Mouse (Mus musculus) limb, embryonic 13.5 days (tissue): ENCODE measurements around the gene Hmgn1. TPM values are rescaled to one million over a fixed set of nuclear protein-coding genes. Genes with fewer than 3 reads are reported as not detected.
"Not testable (repeated sequence)": the region's sequence is repeated elsewhere in the genome, so short reads cannot be mapped to it uniquely, and the experiment has no call there.

Experiments used
- ATAC-seq: fragments of 200-750 bp; cut with Nextera tagmentation; 2 replicates; pipeline ENCODE4 v1.8.0; 2017; ENCODE audit warnings: low read depth, moderate number of reproducible peaks, moderate TSS enrichment; ENCODE audit not compliant: low FRiP score
- H3K27ac ChIP-seq: fragments of 300-500 bp; sonication (generic); 2 replicates; pipeline ENCODE4 v1.5.1; 2015; ENCODE audit warnings: inconsistent platforms, mild to moderate bottlenecking, moderate library complexity
- H3K27me3 ChIP-seq: fragments of 300-500 bp; sonication (generic); 2 replicates; pipeline ENCODE4 v1.6.1; 2015; ENCODE audit warnings: mild to moderate bottlenecking, inconsistent platforms
- H3K36me3 ChIP-seq: fragments of 300-500 bp; sonication (generic); 2 replicates; pipeline ENCODE4 v1.6.1; 2015; ENCODE audit warnings: inconsistent platforms, mild to moderate bottlenecking, moderate library complexity
- H3K4me1 ChIP-seq: fragments of 300-500 bp; sonication (generic); 2 replicates; pipeline ENCODE4 v1.6.1; 2015; ENCODE audit warnings: inconsistent platforms
- H3K4me2 ChIP-seq: fragments of 300-500 bp; sonication (generic); replicated peaks from 2 replicates; pipeline ENCODE4 v1.6.1; 2015; ENCODE audit warnings: inconsistent platforms, mild to moderate bottlenecking, moderate library complexity
- H3K4me3 ChIP-seq: fragments of 300-500 bp; sonication (generic); 2 replicates; pipeline ENCODE4 v1.5.1; 2015; ENCODE audit warnings: moderate library complexity, mild to moderate bottlenecking, inconsistent platforms
- H3K9ac ChIP-seq: fragments of 300-500 bp; sonication (generic); 2 replicates; pipeline ENCODE4 v1.6.1; 2015; ENCODE audit warnings: mild to moderate bottlenecking, inconsistent platforms
- H3K9me3 ChIP-seq: fragments of 300-500 bp; sonication (generic); 2 replicates; pipeline ENCODE4 v1.6.1; 2016; ENCODE audit warnings: inconsistent platforms
- WGBS: fragments of 180-500 bp; shearing (Covaris S2); methylation state at CpG from one replicate; pipeline ENCODE4 v1.1.7; 2015; 5-methylcytosine and 5-hydroxymethylcytosine counted together
- polyA plus RNA-seq: library from polyadenylated mRNA; unstranded; fragments of >200 nt; fragmentation: Nextera tagmentation; extraction: Ambion mirVana; gene quantifications from 2 replicates; pipeline ENCODE4 v1.2.1, GENCODE M21; 2015

Gene Hmgn1
- polyA plus RNA-seq, 1 experiment from 2014 or later = 813 TPM

DNA sequence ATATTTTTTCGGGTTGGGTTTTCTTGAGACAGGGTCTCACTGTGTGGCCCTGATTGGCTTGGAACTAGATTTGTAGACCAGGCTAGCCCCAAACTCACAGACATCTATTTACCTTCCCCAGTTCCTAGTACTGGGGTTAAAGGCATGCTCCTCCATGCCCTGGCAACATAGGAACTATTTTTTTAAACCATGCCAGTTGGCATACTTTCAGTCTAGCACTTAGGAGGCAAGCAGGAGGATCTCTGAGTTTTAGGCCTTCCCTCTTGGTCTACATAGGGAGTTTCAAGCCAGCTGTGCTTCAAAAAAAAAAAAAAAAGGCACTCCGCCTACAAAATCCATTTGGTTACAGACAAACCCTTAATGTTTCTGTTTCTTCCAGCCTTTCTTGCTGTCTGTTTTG is 26.9 kb upstream of the Hmgn1 start:
- no peak overlapping the region for H3K9ac ChIP-seq
- no peak overlapping the region for H3K27ac ChIP-seq
- no peaks in the 10 kb centered on the region for H3K9me3 ChIP-seq
- H3K27me3 ChIP-seq = no peaks in the 10 kb centered on the region
- no peak for ATAC-seq
- no peak overlapping the region for H3K4me2 ChIP-seq
- peaks cover 12% of the 10 kb centered on the region for H3K4me1 ChIP-seq
- no peak overlapping the region for H3K4me3 ChIP-seq
- H3K36me3 ChIP-seq = peaks cover 37% of the 10 kb centered on the region
- whole genome bisulfite sequencing = 93% methylated on average over 2 of the region's 2 CpGs

- no peak overlapping the region for H3K4me3 ChIP-seq
- no peaks in the 10 kb centered on the region for H3K27me3 ChIP-seq
- H3K9me3 ChIP-seq = no peaks in the 10 kb centered on the region
- WGBS = 20% methylated on average over 9 of the region's 9 CpGs
- H3K27ac ChIP-seq = no peak overlapping the region
- H3K36me3 ChIP-seq = peaks cover 31% of the 10 kb centered on the region
- peak; percentile 67; the same call in 1 of the 2 replicates for ATAC-seq
- H3K9ac ChIP-seq = no peak overlapping the region
- H3K4me1 ChIP-seq = peaks cover 7% of the 10 kb centered on the region
- H3K4me2 ChIP-seq = no peak overlapping the region
Observed at GRCm38 (mm10) chr16:96151551-96151950, 24.0 kb upstream of the Hmgn1 start.

DNA sequence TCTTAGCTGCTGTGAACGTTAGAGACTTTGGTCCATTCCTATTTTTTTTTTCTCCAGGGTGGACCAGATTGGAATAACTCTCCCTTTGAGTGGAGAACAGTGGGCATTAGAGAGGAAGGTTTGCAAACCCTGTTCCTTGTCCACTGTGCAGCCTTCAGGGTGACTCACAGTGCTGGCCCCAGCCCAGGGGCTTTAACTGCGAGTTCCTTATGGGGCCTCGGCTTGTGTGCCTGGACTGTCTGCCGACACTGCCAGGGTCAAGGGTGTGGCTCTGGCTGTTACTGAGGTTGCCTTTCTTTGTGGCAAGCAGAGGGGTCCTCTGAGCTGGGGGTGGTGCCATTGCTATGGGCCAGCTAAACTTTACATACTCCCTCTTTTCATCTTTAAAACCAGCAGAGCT is 23.5 kb upstream of the Hmgn1 start:
- no peaks in the 10 kb centered on the region for H3K27me3 ChIP-seq
- 71% methylated on average over 4 of the region's 4 CpGs for WGBS
- no peak for ATAC-seq
- H3K4me1 ChIP-seq = peaks cover 13% of the 10 kb centered on the region
- H3K27ac ChIP-seq = no peak overlapping the region
- H3K4me2 ChIP-seq = no peak overlapping the region
- peaks cover 29% of the 10 kb centered on the region for H3K36me3 ChIP-seq
- no peak overlapping the region for H3K4me3 ChIP-seq
- no peak overlapping the region for H3K9ac ChIP-seq
- no peaks in the 10 kb centered on the region for H3K9me3 ChIP-seq

DNA sequence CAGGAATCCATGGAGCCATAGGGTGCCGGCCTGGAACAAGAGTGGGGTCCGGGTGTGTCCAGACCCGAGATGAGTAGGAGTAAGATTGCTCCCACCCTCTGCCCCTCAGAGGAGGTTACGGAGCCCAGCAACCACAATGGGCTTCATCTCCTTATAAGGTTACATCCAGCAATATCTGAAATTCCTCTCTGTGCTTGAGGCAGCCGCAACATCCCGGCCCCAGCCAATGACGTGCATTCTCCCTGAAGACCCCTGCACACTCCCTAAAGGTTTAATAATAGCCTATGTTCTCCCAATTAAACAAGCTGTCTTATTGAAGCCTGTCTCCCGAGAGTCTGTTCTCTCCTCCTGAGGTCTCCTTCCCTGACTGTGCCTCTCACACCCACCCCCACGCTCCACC is 21.8 kb upstream of the Hmgn1 start:
- WGBS = 75% methylated on average over 9 of the region's 9 CpGs

GRCm38 (mm10) chr16:96148834-96149233 is 21.3 kb upstream of the Hmgn1 start:
- WGBS = 80% methylated on average over 6 of the region's 6 CpGs
- Histone ChIP-seq H3K4me2 (no peak overlapping the region), H3K4me3 (no peak overlapping the region), H3K36me3 (peaks cover 12% of the 10 kb centered on the region), H3K4me1 (peaks cover 16% of the 10 kb centered on the region), H3K9me3 (no peaks in the 10 kb centered on the region), H3K27me3 (no peaks in the 10 kb centered on the region), H3K27ac (no peak overlapping the region), H3K9ac (0 out of 2 replicates have a peak overlapping the region, but pooled peaks have one; percentile 19)
- ATAC-seq = no peak

More for the DNA sequence above, 21.8 kb upstream of the Hmgn1 start:
- Histone ChIP-seq H3K4me2 (no peak overlapping the region), H3K4me1 (peaks cover 16% of the 10 kb centered on the region), H3K9me3 (no peaks in the 10 kb centered on the region), H3K9ac (no peak overlapping the region), H3K36me3 (peaks cover 16% of the 10 kb centered on the region), H3K27ac (no peak overlapping the region), H3K27me3 (no peaks in the 10 kb centered on the region), H3K4me3 (no peak overlapping the region)
- no peak for ATAC-seq

DNA sequence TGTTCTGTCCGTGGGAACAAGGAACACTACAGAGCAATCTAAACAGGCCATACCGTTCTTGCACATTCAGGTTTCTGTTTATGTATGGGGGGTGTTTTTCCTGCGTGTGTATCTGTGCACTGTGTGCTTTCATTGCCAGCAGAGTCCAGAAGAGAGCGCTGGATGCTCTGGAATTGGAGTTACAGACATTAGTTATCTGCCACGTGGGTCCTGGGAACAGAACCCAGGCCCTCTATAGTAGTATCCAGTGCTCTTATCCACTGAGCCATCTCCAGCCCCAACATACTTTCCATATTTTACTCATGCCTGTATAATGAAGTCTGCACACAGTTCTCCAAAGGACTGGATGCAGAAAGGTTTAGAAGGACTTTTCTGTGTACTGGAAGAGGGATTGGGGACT is 18.3 kb upstream of the Hmgn1 start:
- Histone ChIP-seq H3K27me3 (no peaks in the 10 kb centered on the region), H3K4me1 (peaks cover 16% of the 10 kb centered on the region), H3K36me3 (no peaks in the 10 kb centered on the region), H3K4me2 (peak overlapping the region; percentile 86), H3K4me3 (peak overlapping the region; percentile 85), H3K9ac (peak overlapping the region; percentile 77), H3K27ac (no peak overlapping the region), H3K9me3 (peaks cover 4% of the 10 kb centered on the region; the same call in 1 of the 2 replicates)
- 2% methylated on average over 5 of the region's 5 CpGs for WGBS
- ATAC-seq = peak; percentile 1; the same call in 1 of the 2 replicates

DNA sequence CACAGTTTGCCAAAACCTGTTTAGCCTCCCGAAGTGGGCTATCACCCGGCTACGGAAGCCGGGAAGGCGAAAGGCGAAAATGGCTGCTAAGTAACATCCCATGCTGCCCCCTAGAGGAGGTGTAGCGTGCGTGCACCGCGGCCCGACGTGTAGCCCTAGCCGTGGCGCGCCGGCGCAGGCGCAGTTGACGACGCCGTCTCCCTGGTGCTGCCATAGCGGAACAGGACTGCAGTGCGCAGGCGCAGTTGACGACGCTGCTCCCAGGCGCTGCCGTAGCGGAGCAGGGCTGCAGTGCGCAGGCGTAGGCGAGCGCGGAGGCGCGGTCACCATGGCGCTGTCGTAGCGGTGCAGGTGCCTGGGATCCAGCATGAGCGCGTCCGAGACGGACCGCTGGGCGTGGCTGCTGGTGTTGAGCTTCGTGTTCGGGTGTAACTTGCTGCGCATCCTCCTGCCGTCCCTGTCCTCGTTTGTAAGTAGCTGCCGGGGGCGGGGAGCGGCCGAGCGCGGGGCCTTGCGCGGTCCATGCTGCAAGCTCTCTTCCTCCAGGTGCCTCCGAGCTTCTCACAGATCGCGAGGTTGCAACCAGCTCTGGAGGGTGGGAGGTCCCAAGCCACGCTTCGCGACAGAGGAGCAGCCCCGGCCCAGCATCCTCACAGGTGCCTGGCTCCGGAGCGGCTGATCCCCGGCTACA is 17.7 kb upstream of the Hmgn1 start, which contains the start of gene Wrb:
TSS of gene Wrb (plus strand) at position 298 of the 691 bp plus-strand sequence.
- no peaks in the 10 kb centered on the region for H3K36me3 ChIP-seq
- peak; percentile 96 for ATAC-seq
- H3K4me1 ChIP-seq = peaks cover 16% of the 10 kb centered on the region
- peak within 1 kb of the TSS; percentile 86 for H3K4me2 ChIP-seq
- H3K27ac ChIP-seq = no peak within 1 kb of the TSS
- H3K9me3 ChIP-seq = peaks cover 8% of the 10 kb centered on the region; the same call in 1 of the 2 replicates
- H3K9ac ChIP-seq = peak within 1 kb of the TSS; percentile 77
- H3K27me3 ChIP-seq = no peaks in the 10 kb centered on the region
- under 1% methylated on average over 68 of the region's 68 CpGs for WGBS
- H3K4me3 ChIP-seq = peak within 1 kb of the TSS; percentile 85

GRCm38 (mm10) chr16:96144748-96145109 is 17.2 kb upstream of the Hmgn1 start:
- peak; percentile 50; the same call in 1 of the 2 replicates for ATAC-seq

DNA sequence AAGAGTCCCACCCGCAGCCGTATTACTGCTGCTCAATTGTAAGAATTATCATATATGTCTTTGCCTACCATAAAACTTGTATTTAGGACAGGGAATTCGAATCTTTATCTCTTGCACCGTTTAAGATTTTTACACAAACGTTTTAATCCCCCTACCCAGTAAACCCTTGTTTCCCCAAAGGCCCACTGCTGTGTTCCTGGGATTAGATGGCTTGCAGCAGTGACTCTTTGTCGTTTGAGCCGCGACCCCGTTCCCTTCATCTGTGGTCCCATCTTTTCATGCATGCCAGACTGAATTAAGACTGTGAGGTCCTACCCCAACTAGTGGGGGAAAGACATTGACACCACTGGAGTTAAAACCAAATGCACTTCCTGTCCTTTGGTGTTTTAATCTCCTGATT is 937 bp upstream of the Hmgn1 start:
- peak overlapping the region; percentile 71 for H3K4me2 ChIP-seq
- no peaks in the 10 kb centered on the region for H3K9me3 ChIP-seq
- H3K4me1 ChIP-seq = peaks cover 30% of the 10 kb centered on the region
- no peaks in the 10 kb centered on the region for H3K27me3 ChIP-seq
- peaks cover 32% of the 10 kb centered on the region for H3K36me3 ChIP-seq
- no peak for ATAC-seq
- peak overlapping the region; percentile 73 for H3K9ac ChIP-seq
- H3K27ac ChIP-seq = peak overlapping the region; percentile 94
- 2% methylated on average over 9 of the region's 9 CpGs for WGBS
- H3K4me3 ChIP-seq = peak overlapping the region; percentile 97

More at GRCm38 (mm10) chr16:96144748-96145109, 17.2 kb upstream of the Hmgn1 start:
- H3K36me3 ChIP-seq, H3K9me3 ChIP-seq, H3K27ac ChIP-seq, H3K27me3 ChIP-seq, H3K4me2 ChIP-seq, H3K9ac ChIP-seq: not testable (repeated sequence)
- peaks cover 16% of the 10 kb centered on the region for H3K4me1 ChIP-seq
- 27% methylated on average over 6 of the region's 6 CpGs for WGBS
- peak overlapping the region; percentile 85 for H3K4me3 ChIP-seq

DNA sequence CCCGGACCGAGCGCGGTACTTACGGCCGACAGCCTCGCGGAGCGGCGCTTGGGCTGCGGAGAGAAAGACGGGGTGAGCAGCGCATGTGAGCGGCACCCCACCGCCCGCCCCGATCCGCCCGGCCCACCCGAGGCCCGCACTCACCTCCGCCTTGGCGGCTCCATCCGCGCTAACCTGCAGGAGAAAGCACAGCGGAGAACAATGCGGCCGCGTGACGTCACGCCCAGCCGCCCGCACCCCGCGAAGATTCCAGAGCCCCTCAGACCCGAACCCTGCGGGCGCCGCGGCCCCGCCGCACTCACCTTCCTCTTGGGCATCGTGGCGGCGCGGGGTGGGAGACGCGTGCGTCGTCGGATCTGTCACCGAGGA is 257 bp downstream of the Hmgn1 start:
- Histone ChIP-seq H3K4me3 (peak overlapping the region; percentile 97), H3K36me3 (peaks cover 44% of the 10 kb centered on the region), H3K4me1 (peaks cover 30% of the 10 kb centered on the region), H3K27me3 (no peaks in the 10 kb centered on the region), H3K9ac (peak overlapping the region; percentile 98), H3K9me3 (no peaks in the 10 kb centered on the region), H3K27ac (peak overlapping the region; percentile 97), H3K4me2 (peak overlapping the region; percentile 92)
- 0% methylated on average over 52 of the region's 52 CpGs for WGBS
- ATAC-seq = peak; percentile 63

- WGBS = 3% methylated on average over 19 of the region's 19 CpGs
- Histone ChIP-seq H3K4me3 (peak overlapping the region; percentile 97), H3K27me3 (no peaks in the 10 kb centered on the region), H3K9ac (peak overlapping the region; percentile 98), H3K36me3 (peaks cover 46% of the 10 kb centered on the region), H3K9me3 (no peaks in the 10 kb centered on the region), H3K4me1 (peaks cover 30% of the 10 kb centered on the region), H3K27ac (peak overlapping the region; percentile 97), H3K4me2 (peak overlapping the region; percentile 92)
- ATAC-seq = no peak
Observed at GRCm38 (mm10) chr16:96126684-96127171, 801 bp downstream of the Hmgn1 start.

GRCm38 (mm10) chr16:96120022-96120623 is 7.4 kb downstream of the Hmgn1 start:
- Histone ChIP-seq H3K4me2 (no peak overlapping the region), H3K27me3 (no peaks in the 10 kb centered on the region), H3K9me3 (no peaks in the 10 kb centered on the region), H3K27ac (peak overlapping the region; percentile 28; the same call in 1 of the 2 replicates), H3K9ac (no peak overlapping the region), H3K36me3 (peaks cover 42% of the 10 kb centered on the region), H3K4me1 (peaks cover 8% of the 10 kb centered on the region), H3K4me3 (no peak overlapping the region)
- no peak for ATAC-seq
- 67% methylated on average over 4 of the region's 4 CpGs for WGBS
